Mouse (Mus musculus) layer of hippocampus, adult 9-11 months (tissue): ENCODE measurements around the gene Cacng7.

Source experiments
- DNase-seq: peaks from one replicate; pipeline ENCODE4 v3.0.0; 2022

The Cacng7 gene

DNA sequence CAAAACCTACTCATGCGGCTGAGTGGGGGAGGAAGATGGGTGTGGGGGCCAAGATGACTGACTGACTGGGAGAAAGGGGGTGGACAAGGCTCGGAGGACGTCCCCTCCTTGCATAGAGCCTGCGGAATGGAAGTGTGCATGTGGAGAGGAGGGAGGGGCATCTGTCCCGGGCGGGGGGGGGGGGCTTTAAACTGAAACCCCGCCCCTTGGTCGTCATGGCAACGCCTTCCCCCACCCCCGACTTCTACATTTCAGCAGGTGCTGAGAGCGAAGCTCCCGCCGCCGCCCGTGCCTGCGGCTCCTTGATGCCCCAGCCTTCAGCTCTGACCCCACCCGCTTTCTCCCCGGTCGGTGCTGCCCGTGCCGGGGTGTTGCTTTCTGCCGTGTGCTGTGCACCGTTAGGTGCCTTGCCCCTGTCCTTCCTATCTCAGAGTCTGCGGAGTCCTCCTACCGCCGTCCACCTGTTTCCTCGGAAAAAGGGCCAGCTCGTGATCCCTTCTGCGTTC is 29.4 kb upstream of the Cacng7 start:
- DNase-seq, result peak; percentile 64

DNA sequence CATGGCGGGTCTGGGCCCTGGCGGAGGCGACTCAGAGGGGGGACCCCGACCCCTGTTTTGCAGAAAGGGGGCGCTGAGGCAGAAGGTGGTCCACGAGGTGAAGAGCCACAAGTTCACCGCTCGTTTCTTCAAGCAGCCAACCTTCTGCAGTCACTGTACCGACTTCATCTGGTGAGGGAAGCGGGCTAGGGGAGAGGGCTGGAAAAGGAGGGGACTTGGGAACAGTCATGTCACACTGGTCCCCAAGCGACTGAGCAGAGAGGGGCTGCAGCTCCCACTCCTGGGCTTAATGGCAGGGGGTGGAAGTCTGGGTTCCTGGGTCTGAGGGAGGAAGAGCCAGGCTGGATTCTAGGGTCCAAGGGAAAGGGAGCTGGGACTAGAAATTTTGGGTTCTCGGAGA is 29.0 kb upstream of the Cacng7 start:
- no peak for DNase-seq

DNA sequence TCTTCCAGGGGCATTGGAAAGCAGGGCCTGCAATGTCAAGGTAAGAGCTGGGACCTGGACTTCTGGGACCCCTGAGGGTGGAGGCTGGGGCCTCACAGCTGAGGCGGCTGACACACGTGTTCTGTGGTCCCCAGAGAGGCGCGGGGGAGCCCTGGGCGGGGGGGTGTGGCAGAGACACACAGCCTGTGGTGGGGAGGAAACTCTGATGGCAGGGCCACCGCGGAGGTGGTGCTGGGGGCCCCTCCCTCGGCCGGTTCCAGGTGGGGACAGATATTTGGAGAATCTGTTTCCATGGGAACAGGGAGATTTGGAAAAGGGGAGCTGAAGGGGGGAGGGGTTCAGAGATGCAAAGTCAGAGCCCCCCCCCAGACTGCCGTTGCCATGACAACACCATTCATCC is 28.5 kb upstream of the Cacng7 start:
- peak; percentile 68 for DNase-seq

DNA sequence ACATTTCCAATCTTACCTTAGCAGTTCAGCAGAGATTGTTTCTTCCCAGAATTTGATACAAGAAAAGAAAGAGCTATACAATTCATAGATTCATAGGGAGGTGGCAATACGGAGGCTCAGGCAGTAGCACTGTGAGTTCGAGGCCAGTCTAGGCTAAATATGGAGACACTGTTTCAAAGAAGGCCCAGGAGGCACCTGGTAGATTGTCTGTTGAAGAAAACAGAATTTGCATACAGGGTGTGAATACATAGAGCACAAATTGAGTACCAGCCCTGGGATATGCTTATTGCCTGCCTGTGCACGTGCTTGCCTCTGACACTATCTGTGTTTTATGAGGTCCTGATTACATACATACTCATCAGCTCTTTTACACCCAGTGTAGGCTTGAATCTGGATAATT is 26.4 kb upstream of the Cacng7 start:
- DNase-seq, result no peak

DNA sequence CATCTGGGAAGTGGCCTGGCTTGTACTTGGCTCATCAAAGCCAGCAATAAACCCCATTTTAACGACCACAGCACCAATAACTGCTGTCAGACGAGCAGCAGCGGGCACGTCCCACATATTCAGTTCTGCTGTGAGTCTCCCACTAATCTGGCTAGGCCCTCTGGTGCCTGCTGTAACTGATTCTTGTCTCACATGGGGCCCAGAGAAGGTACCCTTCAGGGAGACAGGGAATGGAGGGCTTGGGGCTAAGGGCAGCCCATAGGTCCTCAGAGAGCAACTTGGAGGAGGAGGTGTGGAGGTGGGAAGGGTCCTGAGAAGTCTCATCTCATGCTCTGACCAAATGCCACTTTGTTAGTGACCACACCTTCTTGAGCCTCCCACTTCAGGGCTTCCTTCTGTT is 24.1 kb upstream of the Cacng7 start:
- DNase-seq, result no peak

DNA sequence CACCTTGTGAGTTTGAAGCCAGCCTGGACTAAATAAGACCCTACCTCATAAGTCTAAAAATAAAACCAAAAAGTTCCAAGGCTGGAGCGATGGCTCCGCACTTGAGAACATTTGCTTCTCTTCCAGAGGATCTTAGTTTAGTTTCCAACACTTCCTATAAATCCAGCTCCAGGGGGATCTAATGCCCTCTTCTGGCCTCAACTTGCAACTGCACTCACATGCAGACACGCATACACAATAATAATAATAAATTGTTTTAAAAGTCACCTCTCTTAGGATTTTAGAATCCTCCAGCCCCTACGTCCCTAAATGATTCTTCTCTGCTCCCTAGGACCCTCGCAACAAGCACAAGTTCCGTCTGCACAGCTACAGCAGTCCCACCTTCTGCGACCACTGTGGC is 22.5 kb upstream of the Cacng7 start:
- no peak for DNase-seq

DNA sequence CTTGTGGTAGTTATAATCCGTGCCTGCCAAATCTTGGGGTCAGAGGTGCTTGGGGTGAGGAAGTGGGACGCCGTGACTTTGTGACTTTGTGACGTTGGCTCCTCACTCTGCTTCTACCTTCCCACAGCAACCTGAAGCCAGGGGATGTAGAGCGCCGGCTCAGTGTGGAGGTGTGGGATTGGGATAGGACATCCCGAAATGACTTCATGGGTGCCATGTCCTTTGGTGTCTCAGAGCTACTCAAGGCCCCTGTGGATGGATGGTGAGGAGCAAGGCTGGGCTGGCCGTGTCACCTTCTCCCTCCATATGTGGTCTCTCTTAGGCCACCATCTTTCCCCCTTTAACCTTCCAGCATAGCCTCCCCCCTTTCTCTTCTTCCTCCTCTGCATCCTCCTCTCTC is 19.2 kb upstream of the Cacng7 start:
- no peak for DNase-seq

DNA sequence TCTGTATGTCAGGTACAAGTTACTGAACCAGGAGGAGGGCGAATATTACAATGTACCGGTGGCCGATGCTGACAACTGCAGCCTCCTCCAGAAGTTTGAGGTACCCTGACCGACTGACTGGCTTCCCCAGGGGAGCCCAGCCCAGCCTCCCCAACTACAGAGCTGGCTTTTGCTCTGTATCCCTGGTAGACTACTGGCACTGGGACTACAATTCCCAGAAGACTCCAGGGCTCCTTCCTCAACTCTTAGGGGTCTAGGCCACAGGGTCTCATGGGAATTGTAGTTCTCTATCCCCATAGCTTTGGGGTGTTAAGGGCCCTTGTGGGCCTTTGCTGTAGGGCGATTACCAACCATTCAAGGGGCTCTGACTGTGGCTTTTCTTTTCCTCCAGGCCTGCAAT is 18.6 kb upstream of the Cacng7 start:
- DNase-seq, result no peak

DNA sequence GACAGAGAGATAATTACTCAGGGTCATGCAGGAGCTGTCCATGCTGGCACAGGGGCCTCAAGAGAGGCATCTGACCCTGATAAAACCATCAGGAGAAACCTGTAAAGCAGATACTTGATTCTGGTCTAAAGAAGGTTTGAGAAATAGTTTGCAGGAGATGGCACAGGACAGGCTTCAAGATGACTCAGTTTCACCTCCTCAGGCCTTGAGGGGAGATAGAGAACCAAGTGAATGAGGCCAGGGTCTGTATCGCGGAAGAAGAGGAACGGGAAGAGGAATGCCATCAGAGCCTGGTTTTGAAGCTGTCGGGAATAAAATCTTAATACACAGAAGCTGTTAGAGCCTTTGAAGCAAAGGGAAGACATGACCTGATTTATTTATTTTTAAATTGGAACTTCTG is 15.1 kb upstream of the Cacng7 start:
- DNase-seq, result no peak

DNA sequence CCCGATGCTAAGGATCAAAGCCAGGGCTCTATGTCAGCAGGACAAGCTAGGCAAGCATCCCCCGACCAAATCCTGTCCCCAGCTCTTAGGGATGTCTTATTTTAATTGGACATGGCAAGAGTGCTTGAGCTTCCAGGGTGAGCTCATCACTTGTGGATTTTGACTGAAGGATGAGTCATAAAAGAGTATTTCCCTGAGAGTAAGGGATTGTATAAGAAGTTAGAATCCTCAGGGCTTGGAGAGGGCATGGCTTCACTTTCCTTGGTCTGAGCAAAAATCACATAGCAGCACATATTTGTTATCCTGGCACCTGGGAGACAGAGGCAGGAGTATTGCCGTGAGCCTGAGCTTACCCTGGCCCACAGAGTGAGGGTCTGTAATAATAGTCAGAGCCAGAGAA is 11.9 kb upstream of the Cacng7 start:
- DNase-seq, result no peak

DNA sequence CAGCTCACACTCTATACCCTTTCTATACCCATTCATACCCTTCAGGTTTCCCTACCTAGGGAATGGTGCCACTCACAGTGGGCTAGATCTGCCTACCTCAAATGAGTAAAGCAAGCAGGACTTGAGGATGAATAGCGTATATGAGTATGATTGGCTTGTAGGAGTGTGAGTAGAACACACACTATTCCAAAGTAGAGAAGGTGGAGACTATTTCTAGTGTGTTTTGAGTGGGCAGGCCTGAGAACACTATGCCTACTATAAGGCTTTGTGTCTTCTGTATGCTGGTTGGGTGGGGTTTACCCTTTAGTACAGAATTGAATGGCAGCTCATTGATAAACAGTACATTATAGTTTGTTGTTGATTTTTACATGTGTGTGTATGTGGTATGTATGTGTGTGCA is 8.9 kb upstream of the Cacng7 start:
- DNase-seq, result no peak

DNA sequence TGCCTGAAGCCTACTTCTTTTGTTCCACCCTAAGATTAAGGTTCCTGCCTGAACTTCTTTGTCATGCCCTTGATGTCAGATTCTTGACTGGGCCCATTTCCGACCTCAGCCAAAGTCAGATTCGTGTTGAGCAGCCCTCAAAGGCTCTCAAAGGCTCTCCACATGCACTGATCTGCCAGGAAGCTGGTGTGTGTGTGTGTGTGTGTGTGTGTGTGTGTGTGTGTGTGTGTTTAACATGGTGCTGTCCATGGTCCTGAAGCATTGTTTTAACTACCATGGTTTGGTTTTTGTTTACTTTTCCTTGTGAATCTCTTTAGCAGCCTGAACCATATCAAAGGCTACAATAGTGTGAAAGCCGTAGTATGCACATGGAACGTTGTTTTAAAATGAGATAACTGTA is 4.8 kb upstream of the Cacng7 start:
- no peak for DNase-seq

DNA sequence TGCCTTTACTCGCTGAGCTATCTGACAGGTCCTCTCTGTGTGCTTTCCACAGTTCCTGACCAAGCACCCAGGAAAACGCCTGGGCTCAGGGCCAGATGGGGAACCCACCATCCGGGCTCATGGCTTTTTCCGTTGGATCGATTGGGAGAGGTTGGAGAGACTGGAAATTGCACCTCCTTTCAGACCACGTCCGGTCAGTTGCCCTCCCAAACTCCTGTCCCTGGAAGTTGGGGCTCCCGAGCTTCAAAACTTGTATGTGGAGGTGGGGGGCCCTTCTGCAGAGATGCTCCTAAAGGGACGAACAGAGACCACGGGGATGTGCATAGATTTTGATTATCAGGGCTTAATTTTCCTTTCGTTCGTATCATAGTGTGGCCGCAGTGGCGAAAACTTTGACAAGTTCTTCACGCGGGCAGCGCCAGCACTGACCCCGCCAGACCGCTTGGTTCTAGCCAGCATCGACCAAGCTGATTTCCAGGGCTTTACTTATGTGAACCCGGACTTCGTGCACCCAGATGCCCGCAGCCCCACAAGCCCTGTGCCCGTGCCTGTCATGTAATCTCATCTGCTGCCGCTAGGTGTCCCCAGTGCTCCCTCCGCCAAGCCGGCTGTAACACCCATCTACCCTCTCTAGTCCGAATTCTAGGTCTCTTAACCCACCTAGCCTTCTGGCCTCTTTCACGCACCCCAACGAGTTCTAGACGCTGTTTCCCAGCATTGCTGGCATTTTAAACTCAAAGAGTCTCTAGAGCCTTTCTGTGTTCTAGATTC is 2.8 kb upstream of the Cacng7 start:
- DNase-seq, result peak; percentile 67

DNA sequence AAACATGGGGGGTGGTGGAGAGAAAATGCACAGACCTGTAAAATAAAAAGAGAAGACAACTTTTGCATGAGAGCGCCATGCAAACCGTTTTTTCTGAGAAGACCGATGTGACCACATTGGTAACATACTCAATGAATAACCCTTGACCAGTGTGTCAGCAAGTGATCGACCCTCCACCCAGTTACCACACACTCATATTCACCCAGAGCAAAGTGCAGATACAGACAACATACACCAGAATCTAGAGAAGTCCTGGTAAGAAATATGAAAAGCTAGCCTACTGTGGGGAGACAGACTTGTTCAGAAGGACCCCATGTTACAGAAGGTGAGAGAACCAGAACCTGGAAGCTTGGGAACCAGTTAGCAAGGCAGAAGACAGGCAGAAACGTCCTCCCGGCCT is 1.6 kb upstream of the Cacng7 start:
- DNase-seq, result no peak

DNA sequence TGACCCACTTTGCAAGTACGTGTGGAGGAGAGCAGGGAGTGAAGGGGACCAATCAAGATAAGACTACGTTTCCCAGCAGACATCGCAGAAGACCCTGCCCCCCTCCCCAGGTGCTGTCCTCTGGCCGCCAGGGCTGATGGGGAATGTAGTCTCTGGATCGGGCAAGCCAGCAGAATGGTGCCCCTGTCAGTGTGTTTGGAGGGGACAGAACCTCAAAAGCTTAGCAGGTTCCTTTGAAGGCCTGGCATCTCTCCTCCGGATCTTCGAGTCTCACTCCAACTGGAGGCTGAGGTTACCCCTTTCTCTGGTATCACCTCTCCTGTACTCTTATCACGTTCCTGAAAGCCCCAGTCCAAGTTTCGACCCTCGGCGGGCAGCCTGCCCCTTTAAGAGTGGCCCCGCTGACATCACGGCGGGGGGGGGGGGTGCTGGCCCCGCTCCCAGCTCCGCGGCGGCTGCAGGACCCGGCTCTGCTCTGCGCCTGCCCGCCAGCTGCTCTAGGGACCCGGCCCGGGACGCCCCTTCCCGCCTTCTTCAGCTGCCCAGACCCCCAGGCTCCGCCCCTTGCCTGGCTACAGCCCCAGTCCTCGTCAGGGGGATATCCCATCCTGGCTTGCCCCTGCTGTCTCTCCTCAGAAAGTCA is 1.1 kb upstream of the Cacng7 start:
- DNase-seq, result peak; percentile 91

DNA sequence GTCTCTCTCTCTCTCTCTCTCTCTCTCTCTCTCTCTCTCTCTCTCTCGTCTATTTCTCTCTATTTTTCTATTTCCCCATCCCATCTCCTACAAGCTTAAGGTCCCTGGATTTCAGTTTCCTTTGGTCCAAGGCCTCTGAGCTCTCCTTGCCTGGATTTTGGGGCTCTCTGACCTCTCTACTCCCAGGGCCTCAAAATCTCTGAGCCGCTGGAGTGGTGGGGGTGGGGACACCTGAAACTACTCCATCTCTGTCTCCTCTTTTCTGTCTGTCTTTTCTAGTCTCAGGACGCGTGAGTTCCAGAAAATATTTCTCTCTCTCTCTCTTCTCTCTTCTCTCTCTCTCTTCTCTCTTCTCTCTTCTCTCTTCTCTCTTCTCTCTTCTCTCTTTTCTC is 535 bp upstream of the Cacng7 start:
- no peak for DNase-seq

DNA sequence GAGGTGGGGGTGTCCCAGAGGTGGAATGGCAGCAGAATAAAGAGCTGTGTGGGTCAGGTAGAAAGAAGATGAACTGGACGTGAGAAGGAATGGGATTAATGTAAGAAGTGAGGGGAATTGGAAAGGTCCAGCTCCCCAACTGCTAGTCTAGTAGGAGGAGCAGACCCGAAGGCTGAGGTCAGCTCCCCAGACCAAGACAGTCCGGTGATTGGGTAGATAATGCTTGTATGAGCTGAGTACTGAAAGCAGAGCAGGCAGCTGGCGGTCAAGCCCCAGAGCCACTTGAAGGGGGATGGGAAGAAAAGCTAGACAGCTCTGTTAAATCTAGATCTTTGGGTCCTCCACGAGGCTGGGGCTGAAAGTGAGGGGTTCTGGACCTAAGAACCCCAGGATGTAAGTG is 787 bp downstream of the Cacng7 start:
- no peak for DNase-seq

DNA sequence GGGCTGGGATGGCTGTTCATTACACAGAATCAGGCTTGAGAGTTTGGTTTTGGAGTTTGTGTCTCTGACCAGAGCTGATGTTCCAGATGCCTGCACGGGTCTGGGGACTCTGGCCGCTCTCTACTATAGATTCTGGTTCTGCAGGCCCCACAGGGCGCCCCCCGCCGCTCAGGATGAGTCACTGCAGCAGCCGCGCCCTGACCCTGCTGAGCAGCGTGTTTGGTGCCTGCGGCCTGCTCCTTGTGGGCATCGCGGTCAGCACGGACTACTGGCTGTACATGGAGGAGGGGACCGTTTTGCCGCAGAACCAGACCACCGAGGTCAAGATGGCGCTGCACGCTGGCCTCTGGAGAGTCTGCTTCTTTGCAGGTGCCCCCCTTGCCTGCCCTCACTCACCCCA is 3.7 kb downstream of the Cacng7 start:
- no peak for DNase-seq

DNA sequence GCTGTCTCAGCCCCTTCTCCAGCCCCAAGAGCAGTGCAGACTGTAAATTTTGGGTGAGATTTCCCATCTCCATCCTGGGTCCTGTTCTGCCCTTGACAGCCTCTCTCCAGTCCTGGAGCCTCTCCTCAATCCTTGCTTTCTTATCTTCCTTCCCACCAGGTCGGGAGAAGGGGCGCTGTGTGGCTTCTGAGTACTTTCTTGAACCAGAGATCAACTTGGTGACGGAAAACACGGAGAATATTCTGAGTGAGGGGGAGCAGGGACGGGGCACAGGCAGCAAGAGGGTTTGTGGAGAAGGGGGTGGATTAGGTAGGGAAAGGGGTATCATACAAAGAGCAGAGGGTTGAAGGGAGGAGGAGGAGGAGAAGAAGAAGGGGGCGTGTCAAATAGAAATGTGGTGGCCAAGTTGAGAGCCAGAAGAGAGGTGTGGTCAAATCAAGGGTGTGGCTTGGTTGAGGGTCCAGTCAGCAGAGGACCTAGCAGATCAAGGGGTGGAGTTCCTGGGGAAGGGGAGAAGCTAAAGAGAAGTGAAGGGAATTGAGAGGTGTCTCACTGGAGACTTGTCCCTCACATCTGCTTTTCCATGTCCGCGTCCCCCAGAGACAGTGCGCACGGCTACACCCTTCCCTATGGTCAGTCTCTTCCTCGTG is 5.7 kb downstream of the Cacng7 start:
- DNase-seq, result no peak

DNA sequence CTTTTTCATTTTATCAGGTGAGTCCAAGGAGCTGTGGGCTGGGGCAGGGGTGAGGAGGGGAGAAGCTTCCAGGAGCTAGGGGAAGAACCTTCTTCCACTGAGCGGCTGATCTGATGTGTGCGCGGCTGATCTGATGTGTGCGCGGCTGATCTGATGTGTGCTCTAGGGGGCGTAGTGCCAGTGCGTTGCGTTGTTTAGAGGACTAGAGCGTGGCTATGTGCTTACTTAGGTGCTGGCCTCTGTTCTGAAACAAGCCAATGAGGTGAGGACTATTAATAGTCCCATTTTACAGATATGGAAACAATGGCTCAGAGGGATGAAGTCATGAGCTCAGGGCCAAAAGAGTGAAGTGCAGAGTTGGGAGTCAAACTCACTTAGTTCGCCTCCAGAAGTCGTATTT is 6.3 kb downstream of the Cacng7 start:
- DNase-seq, result no peak

DNA sequence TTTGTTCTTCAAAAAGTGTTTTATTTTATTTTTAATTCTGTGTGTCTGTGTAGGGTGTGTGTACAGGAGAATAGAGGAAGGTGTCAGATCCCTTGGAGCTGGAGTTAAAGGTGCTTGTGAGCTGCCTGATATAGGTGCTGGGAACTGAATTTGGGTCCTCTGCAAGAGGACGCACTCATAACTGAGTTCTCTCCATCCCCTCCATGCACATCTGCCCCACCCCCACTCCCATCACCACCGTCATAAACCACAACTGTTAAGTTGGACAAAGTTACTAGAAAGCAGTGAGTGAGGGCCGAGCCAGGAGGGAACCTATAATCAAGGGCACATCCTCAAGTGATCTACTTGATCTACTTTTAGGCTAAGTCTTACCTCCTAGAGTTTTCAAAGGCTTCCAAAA is 11.1 kb downstream of the Cacng7 start:
- DNase-seq, result no peak

DNA sequence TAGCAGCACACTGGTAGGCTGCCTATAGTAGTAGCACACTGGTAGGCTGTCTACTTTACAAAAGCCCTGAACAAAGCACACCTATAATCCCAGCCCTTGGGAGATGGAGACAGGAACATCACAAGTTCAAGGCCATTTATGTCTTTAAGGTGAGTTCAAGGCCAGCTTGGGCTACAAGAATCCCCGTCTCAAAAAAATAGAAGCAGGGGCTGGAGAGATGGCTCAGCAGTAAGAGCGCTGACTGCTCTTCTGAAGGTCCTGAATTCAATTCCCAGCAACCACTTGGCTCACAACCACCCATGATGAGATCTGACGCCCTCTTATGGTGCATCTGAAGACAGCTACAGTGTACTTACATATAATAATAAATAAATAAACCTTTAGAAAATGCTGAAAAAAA is 12.5 kb downstream of the Cacng7 start:
- DNase-seq, result no peak

DNA sequence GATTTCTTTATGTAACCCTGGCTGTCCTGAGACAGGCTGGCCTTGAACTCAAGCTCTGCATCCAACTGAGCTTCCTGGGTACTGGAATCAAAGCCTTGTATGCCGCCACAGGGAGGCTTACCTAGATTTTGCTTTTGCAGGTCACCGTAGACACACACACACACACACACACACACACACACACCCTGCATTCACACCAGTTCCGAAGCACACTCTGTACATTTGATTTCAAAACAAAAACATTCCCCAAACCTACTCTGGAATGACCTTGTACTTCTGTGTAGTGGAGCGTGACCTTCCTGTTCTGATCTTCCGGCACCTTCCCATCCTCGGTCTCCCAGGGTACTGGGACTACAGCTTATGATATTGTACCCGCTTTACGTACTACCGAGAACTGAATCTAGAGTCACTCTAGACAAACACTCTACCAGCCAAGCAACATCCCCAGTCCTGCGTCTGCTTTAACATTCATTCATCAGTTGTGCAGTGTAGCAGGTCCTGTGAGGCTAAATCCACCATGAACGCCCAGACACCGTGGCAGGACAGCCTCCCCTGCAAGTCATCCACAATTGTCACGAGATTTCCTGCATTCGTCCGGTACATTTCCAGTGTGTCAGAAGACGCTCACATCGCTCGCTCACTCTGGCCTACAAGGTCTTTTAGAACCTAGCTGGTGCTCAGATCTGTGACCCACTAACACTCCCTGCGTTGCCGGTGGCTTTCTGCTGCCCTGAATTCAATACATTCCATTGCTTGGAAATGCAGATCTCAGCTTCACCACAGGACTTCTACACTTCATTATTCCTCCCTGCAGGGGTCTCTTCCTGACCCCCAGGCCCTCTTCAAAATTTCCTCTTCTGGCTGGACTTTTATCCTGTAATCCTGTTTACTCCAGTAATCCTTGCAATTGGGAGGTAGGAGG is 14.9 kb downstream of the Cacng7 start:
- DNase-seq, result no peak
